Mouse (Mus musculus): Measurements from ENCODE around the gene Mbnl2.

DNA sequence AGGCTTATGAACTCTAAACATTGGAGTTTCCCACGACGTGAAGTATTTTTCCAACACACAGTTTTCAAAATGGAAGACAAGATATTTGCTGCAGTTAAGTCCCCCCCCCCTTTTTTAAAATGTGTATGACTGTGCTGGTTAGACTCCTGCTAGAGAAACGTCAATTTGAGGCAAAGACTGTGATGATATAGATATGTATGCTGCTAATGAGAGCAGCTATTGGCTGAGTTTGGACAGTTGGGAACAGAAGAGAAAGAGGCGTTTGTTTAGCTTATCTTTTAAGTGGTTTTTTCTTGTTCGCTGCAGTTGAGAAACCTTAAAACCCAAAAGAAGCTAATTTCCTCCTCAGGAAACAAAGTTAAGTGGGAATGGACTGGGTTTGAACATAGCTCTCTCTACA is 106.7 kb downstream of the Mbnl2 start:
- TF ChIP-seq UBTF (IDR thresholded peaks at IDR 0.05; ENCODE audit: borderline replicate concordance, insufficient read depth, low read depth, low read length) (no peak), CTCF (IDR thresholded peaks at IDR 0.05 in 2 of 3, conservative IDR thresholded peaks at IDR 0.05 in 1 of 3; ENCODE audit: control insufficient read depth in 1 of 3, insufficient read depth in 1 of 3, low read depth in 2 of 3, low read length in 3 of 3, poor library complexity in 1 of 3, severe bottlenecking in 1 of 3) (no peak), MXI1 (IDR thresholded peaks at IDR 0.05; ENCODE audit: low read depth, low read length) (no peak), GABPA (IDR thresholded peaks at IDR 0.05; ENCODE audit: low read depth, low read length) (no peak)

Data from MEL (cell line).